Mouse (Mus musculus) left cerebral cortex, postnatal 10 days (tissue): ENCODE results near the gene Adss. TPM values are rescaled to one million over a fixed set of nuclear protein-coding genes. Genes with fewer than 3 reads are reported as not detected.
"Not testable (repeated sequence)": the region's sequence is repeated elsewhere in the genome, so short reads cannot be mapped to it uniquely, and the experiment has no call there.

Experiments
- DNase-seq, 2 experiments: peaks; one replicate each; pipeline ENCODE4 v3.0.0; 2021 to 2022; ENCODE audit warnings: low spot score in 2 of 2, mixed read lengths in 1 of 2; ENCODE audit errors: extremely low spot score in 1 of 2
- intact Hi-C: fragments of 180-260 bp; cut with DNase I; formaldehyde crosslinking; loops from one replicate; pipeline ENCODE4 v1.15.1; 2025
- total RNA-seq, 2 experiments: library from RNA; stranded (reverse); gene quantifications; 2 replicates each; pipeline ENCODE4 v1.2.3; 2021

Gene Adss
- 10 to 100 TPM; 94.1 to 95.3 TPM for total RNA-seq

DNA sequence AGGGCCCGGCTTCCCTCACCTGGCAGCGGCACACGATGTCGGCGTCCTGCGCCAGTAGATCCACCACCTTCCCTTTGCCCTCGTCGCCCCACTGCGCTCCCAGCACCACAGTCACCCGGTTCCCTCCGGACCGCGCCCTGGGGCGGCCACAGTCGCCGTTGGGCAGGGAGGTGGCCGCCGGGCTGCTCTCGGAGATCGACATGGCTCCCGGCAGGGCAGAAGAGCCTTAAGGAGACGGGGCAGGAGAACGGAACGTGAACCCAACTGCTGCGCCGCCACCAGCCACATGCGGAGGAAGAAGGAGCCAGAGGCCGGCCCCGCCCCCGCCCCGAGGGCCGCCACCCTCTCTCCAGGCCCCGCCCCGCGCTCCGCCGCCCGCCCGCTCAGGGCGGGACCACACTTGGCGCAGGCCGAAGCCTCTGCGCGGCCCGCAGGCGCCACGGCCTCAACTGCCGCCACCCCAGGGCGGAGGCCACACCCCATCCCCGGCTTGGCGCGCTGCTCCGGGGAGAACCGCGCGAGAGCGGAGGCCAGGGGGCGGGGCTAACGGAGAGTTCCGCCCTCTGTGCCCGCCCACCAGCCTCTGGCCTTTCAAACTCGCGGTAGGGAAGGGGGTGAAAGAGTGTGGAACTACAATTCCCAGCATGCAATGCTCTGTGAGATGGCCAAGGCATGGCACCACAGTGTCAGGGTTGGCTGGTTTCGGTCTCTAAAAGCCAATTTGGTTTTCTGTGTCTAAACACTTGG lies at the start of gene Adss:
TSS of gene Adss (minus strand) at position 319 of the 747 bp plus-strand sequence.
- DNase-seq: peak; percentile 97 to 99
- intact Hi-C loops: no loop called here

DNA sequence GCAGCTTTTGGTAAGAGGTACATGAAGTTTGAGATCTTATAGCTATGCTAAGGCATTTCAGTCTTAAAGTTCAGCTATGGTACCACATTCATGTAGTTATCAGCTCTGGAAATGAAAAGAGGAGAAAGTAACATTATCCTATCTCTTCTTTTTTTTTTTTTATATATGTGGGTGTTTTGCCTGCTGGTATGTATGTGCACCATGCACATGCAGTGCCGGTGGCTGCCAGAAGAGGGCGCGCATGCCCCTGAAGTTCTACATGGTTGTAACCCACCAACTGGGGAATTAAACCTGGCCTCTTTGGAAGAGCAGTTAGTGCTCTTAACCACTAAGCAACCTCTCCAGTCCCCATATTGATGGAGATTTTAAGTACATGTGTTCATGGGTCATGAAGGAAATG lies 49.5 kb upstream of the Adss start:
- DNase-seq: not testable (repeated sequence)

DNA sequence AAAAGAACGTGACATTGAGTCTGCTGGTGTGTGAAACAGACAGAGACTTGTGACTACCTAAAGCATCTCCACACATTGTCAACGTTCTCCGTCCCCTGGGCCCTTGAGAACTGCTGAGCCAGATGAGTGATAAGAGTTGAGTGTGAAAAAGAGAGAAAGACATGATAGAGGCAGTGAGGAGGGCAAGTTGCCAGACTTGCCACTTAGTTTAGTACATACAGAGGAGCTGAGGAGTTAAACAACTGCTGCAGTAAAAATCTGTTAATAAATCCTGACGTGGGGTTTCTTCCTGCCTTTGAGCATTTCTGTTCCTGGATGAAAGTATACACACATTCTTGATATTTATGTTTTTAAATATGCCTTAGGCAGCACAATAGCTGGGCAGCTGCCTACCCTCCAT lies 31.5 kb upstream of the Adss start:
- DNase-seq: peak in 1 of 2 experiments; percentile 19

More for the DNA sequence above, 49.5 kb upstream of the Adss start:
- intact Hi-C loops: not testable (repeated sequence)

DNA sequence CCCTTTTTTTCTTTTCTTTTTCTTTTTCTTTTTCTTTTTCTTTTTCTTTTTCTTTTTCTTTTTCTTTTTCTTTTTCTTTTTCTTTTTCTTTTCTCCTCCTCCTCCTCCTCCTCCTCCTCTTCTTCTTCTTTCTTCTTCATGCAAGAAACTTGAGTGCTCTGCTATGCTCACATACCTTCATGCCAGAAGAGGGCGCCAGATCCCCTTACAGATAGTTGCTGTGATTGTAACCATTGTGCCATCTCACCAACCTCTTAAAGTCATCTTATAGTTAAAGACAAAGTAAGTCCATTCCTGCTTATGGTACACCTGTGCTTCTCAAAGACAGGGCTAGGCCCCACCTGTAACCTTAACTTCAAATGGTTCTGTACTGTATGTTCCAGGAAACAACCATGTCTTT lies 10.5 kb upstream of the Adss start:
- intact Hi-C loops: not testable (repeated sequence)
- DNase-seq: peak in 1 of 2 experiments; percentile 21

More for the DNA sequence above, 31.5 kb upstream of the Adss start:
- intact Hi-C loops: not testable (repeated sequence)

DNA sequence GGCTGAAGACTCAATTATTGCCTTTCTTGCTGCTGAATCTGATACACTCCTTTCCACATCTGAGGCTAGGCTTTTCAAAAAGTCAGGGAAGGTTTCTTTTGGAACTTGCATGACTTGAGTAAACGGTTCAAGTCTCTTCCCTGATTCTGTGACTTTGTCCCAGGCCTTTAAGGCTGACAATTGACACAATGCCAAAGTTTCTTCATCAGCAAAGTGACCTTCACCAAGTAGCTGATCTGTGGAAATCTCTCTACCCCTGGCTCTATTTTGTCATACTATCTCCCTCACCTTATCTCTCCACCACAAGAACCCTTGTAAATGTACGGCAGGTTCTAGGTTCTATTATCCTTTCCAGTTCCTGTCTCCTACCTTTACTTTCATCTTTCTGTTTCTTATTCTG lies 7.2 kb upstream of the Adss start:
- intact Hi-C loops: no loop called here
- DNase-seq: no peak

DNA sequence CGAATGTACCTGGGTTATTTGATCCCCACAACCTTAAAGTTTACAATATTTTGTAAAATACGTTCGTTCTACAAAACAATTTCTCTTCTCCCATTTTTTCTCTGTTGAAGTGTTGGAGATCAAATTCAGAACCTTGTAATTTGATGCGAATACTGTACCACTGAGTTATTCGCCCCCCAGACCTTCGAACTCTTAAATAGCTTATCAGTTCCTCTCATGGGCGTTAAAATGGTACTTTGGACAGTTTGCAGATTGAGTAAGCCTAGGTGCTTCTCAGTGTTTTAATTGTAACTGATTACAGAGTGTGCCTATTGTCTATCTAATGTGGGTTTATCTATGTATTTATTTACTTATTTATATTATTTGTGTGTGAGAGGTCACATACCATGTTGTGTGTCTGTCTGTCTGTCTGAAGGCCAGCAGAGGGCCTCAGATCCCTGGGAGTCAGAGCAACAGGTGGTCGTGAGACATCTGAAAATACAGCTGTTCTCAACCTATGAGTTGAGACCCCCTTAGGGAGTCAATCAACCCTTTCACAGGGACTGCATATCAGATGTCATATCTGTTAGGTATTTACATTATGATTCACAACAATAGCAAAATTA lies 942 bp upstream of the Adss start:
- DNase-seq: no peak
- intact Hi-C loops: no loop called here

DNA sequence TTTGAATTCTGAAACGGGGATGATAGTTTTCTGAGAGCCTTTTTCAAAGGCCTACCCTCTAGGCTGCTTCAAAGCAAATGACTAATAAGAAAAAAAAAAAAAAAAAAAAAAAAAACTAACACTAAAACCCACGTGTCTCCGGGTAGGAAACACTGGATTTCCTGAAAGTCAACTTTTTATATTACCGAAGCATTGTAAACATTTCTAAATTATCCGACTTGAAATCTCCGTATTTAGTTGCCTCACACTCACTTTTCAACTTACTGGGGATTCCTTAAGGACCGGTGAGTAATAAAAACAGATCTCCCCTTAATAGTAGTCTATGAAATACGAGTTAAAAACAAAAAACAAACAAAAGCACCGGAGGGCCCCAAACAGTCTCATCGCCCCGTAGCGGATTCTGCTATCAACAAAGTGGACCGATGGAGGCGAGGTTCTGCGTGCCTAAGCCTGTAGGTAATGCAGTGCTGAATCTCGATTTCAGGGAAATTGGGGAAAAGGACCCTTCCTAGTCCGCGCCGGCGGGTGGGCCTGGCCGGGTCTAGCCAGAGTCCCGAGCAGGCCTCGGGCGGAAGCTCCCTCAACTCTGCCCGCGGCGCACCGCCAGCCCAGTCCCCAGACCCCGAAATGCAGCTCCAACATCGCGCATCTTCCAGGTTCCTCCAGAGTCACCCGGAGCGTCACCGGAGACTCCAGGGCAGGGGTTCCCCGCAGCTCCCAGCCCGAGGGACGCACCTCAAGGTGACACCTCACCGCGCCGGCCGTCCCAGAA lies 704 bp downstream of the Adss start:
- intact Hi-C loops: no loop called here
- DNase-seq: peak; percentile 31 to 73

DNA sequence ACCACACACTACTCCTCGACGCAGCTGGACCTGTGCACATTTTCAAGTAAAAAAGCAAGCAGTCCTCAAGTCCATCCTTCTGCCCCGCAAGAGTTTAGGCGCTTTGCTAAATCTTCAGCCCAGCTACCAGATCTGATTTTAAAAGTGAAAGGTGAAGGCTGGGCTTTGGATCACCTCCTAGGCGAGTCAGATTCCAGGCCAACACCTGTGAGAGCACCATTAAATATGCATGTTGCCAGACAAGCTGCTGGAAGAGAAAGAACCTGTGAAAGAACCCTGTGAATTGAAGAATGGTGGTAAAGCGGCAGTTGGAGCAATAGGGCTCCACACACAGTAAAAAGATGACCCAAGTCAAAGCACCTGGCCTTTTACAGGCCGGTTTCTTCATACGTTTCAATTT lies 1.4 kb downstream of the Adss start:
- no peak for DNase-seq

DNA sequence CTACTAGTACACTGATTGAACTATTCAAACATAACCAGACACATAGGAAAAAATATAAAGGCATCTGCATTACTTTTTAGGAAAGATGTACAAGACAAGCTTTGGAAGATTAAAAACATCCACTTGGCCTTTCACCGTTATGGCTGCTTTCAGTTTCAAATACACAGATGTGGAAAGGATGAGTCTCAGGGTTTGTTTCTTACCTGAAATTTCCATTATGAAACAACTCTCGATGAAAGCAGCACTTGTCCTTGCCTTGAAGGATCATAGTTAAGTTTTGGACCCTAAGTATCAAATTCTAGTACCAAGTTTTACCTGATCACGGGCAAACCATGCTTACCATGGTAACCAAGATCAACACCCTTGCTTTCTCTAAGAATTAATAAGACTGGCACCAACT lies 3.5 kb downstream of the Adss start:
- DNase-seq: no peak
- intact Hi-C loops: no loop called here

More for the DNA sequence above, 1.4 kb downstream of the Adss start:
- intact Hi-C loops: no loop called here

DNA sequence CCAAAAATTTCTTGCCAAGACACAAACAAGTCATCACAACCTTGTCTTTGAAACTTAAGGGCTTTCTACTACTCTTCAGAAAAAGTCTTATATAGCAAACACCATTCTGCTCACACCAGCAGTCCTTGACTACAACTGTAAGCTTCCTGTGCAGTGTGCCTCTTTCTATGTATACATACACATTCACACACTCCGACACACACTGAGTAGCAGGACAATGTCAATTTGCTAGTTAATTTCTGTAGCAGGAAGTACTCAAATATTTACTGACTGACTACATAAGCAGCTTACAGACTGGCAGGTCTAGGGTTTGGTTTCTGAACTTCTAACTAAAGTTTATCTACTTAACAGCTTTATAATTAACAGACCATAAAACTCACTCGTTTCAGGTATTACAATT lies 18.9 kb downstream of the Adss start:
- no peak for DNase-seq
- intact Hi-C loops: no loop called here

DNA sequence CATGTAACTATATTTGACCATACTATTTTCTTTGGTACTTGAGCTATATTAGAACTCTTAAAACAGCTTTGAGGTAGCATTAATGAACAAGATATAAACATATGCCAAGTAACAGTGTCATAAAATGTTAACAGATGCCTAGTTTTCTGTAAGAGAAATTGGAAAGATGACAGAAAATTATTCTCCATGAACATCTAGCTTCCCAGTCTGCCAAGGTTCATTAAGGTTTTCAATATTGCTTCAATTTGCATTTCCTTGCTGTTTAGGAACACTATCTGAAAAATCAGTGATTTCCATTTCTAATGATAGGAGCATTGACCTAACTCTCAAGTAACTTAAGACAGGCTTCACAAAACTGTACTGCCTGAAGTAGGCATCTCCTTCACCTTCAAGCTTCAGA lies 27.4 kb downstream of the Adss start:
- DNase-seq: no peak
- intact Hi-C loops: no loop called here

DNA sequence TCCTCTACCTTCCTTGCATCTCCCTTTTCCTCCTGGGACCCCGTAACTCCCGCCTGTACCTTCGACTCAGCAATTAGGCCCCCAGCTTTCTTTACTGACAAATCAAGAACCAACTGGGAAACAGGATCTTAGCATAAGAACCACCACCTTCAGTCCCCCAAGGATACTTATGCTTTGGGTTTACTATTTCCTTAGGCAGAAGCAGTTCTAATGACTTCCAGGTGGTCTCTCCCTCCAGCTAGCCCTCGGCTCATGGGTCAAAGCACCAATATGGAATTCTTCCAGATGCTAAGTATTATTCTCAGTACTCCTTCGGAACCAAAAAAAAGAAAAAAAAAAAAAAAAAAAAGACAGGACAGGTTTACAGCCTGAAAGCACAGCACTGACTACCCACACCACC lies 39.1 kb downstream of the Adss start:
- intact Hi-C loops: no loop called here
- DNase-seq: no peak

DNA sequence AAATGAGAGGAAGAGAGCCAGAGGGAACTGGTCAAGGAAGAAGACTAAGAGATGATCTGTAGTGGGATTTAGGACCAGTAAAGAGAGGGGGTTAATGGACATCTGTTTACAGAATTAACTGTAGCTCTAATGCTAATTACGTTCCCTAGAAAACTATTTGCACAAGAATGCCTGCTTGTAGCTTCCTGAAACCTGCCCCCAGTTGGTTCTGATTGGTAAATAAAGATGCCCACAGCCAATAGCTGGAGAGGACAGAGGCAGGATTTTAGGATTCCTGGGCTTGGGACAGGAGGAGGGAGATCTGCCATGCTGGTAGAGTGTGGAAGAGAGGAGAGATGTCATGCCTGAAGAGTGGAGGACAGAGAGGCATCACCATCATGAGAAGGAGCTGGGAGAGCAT lies 42.8 kb downstream of the Adss start:
- intact Hi-C loops: no loop called here
- DNase-seq: no peak

DNA sequence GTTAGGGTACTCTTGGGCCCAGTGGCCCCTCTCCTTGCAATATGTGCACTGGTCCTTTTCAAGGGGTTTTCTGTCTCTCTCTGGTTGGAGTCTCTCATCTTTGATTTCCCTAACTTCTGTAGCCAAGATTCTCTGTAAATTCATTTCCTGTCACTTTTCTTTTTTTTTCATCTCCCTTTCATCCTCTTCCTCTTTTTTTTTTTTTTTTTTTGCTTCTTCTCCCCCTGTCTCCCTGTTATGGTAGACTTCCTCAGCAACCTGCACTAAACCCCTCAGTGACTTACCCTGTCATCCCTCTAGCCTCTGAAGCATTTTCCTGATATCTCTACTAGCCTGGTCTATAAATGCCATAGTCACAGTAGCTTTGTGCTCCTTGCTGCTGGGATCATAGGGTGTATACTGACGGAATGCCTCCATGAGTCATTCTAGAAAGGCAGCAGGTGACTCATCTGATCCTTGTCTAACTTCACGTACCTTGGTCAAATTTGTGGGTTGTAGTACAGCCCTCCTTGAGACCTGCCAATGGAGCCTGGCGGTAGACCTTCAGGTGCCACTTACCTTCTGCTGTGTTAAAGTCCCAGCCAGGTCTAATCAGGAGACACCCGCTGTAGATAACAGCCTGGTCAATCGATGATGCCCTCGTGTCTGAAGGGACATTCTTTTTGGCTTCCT lies 48.3 kb downstream of the Adss start:
- DNase-seq: no peak
- intact Hi-C loops: no loop called here

DNA sequence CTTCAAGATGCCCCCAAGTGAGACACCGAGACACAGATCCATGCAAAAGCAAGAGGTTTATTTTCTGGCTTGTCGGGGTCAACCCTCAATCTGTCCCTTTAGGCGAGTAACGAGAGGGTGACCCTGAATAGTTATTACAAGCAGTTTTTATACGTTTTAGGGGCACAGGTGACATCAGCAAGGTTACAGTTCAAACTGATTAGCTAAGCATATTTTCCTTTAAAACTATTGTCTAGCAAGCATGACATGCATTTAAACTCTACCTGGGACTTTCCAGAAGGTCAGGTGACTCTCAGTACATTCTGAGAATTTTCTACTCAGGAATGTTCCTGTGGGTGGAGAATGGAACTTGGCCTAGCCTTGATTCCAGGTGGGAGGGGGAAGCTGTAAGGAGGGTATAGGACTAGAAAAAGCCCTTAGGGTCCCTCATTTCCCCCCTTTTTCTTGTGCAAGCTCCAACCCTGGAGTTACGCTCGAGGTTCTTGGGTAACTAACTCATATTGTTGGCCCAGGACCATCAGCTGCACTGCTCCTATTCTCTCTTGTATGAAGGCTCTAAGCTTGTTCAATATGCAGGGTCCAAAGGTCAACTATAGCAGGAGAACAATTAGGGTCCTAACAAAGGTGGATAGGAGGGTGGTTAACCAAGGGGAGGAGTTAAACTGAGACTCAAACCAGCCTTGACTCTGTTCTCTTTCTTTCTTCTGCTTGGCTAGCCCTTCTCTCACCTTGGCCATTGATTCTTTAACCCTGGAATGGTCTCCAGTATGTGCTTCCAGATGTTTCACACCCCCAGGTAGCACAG lies 51.6 kb downstream of the Adss start:
- intact Hi-C loops: no loop called here
- DNase-seq: no peak

DNA sequence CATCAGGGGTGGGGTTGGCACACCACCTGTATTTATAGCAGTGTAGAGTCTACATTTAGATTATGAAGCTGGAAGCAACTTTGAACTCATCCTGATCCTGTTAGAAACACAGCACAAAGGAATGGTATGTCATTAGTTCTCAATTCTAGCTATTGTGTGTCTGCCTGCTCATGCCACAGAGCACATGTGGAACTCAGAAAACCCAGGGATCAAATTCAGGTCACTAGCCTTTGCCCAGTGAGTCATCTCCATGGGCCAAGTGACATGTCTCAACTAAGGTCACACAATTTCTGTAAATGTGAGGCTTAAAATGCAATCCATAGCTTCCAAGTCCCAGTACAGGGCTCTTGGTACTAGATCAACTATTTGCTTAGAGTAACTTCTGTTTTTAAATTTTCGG lies 54.2 kb downstream of the Adss start:
- intact Hi-C loops: no loop called here
- no peak for DNase-seq

DNA sequence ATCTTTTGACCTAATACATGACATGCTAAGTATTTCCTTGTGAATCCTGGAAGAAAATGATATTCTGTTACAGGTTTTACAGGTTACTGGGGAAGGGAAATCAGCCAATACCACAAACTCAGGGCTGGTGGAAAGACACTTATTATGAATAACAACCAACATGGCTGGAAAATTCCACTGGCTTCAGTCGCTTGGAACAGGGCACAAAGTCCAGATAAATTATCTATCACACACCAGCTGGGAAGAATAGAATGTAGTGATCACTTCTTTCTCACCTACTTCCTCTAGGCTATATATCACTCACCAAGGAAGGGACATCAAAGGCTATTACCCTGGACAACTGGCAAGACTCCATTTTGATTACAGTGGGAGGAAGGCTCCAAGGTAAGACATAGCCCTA lies 55.6 kb downstream of the Adss start:
- no peak for DNase-seq
- intact Hi-C loops: no loop called here

DNA sequence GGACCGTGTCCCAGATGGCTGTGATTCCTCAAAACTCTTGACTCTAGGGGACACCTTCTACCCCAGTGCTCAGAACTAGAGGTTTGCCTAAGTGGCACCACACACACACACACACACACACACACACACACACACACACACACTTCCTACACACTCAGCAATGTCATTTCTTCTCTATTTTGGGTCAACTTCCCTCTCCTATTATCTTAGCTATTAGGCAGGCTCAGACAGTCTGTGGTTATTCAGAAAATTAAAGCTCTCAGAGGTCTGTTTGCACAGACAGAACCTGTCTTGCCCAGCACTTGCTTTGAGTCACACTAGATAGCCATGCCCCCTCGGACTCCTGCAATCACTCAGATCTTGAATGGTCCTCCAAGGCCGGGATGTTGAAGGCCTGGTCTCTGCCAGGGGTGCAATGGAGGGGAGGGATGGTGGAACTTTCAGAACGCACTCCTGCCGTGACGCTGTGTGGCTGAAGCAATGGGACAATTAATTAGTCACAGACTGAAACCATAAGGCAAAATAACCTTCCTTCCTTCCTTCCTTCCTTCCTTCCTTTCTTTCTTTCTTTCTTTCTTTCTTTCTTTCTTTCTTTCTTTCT lies 58.7 kb downstream of the Adss start:
- DNase-seq: no peak
- intact Hi-C loops: no loop called here
